Mouse (Mus musculus) ovary, postnatal 36 days (tissue): ENCODE measurements at regions not wholly inside any gene's neighbourhood (a gene's known extent, or its start where the extent isn't known, plus 50 kb on each side); places are given as distances from the start of the nearest gene placed in this dataset.

ENCODE experiments used
- DNase-seq: peaks from one replicate; pipeline ENCODE4 v3.0.0; 2022; ENCODE audit warnings: low spot score, mixed read lengths

GRCm38 (mm10) chr15:7459992-7460820 lies 62.0 kb upstream of the Egflam start:
- peak; percentile 68 for DNase-seq

GRCm38 (mm10) chr15:7462549-7462948 lies 64.4 kb upstream of the Egflam start:
- DNase-seq = no peak

GRCm38 (mm10) chr15:7463444-7464350 lies 65.5 kb upstream of the Egflam start:
- DNase-seq = peak; percentile 45

- DNase-seq = no peak
Measured at GRCm38 (mm10) chr15:7480211-7480610, 82.0 kb upstream of the Egflam start.

GRCm38 (mm10) chr15:7480792-7481210 lies 82.6 kb upstream of the Egflam start:
- peak; percentile 34 for DNase-seq

GRCm38 (mm10) chr15:7483686-7484085 lies 85.5 kb upstream of the Egflam start:
- no peak for DNase-seq

- DNase-seq = no peak
Measured at GRCm38 (mm10) chr15:7491091-7491490, 92.9 kb upstream of the Egflam start.

- DNase-seq = peak; percentile 17
Measured at GRCm38 (mm10) chr15:7493126-7493669, 95.0 kb upstream of the Egflam start.

- DNase-seq = no peak
Measured at GRCm38 (mm10) chr15:7497852-7498251, 99.7 kb upstream of the Egflam start.

GRCm38 (mm10) chr15:7508535-7508934 lies 110.3 kb upstream of the Egflam start:
- DNase-seq = no peak

GRCm38 (mm10) chr15:7514743-7515273 lies 116.6 kb upstream of the Egflam start:
- no peak for DNase-seq

- no peak for DNase-seq
Measured at GRCm38 (mm10) chr15:7521611-7522010, 123.4 kb upstream of the Egflam start.

- DNase-seq = no peak
Measured at GRCm38 (mm10) chr15:7522902-7523786, 124.9 kb upstream of the Egflam start.

- DNase-seq = peak; percentile 56
Measured at GRCm38 (mm10) chr15:7530959-7531588, 132.9 kb upstream of the Egflam start.

- no peak for DNase-seq
Measured at GRCm38 (mm10) chr15:7537858-7538257, 139.7 kb upstream of the Egflam start.

GRCm38 (mm10) chr15:7553190-7553895 lies 155.1 kb upstream of the Egflam start:
- DNase-seq = no peak

GRCm38 (mm10) chr15:7554433-7554832 lies 156.2 kb upstream of the Egflam start:
- DNase-seq = no peak

- no peak for DNase-seq
Measured at GRCm38 (mm10) chr15:7563279-7563678, 165.1 kb upstream of the Egflam start.

GRCm38 (mm10) chr15:7563726-7564125 lies 165.5 kb upstream of the Egflam start:
- DNase-seq = peak; percentile 46

GRCm38 (mm10) chr15:7572221-7572620 lies 174.0 kb upstream of the Egflam start:
- no peak for DNase-seq
